Mouse (Mus musculus) layer of hippocampus, adult 11-12 months (tissue): ENCODE results near the gene Ppp2r5b.

Experiments used
- DNase-seq: peaks from one replicate; pipeline ENCODE4 v3.0.0; 2022; ENCODE audit warnings: low spot score

The Ppp2r5b gene

DNA sequence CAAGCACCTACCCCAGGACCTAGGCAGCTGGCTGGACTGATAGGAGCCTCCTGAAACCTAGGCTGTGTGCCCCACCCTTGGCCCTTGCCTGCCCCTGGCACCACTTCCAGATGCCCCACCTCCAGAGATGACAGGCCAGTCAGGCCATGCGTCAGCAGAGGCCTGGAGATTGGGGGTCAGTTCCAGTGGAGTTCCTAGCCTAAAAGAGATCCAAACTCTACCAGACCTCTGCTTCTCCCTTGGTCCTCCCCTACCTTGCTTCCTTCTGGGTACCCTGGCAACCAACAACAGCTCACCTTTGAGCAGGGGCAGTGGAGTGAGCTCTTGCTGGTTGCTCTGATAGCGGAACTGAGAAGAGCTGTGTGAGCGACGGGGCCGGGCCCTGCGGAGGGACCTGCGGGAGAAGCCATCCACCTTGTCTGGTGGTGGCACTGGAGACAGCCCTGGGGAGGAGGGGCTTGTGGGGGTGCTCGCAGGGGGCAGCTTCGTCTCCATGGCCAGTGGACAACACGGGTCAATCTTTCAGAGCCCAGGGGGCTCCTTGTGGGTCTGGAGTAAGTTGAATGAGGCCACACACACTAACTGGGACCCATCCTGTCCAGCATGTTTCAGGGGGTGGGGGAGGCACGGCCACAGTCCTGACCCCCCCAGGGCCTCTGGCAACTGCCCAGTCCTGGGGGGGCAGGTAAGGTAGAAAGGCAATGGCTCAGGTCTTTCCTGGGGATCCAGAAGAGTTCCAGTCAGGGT is 1.2 kb downstream of the Ppp2r5b start:
- DNase-seq: no peak

DNA sequence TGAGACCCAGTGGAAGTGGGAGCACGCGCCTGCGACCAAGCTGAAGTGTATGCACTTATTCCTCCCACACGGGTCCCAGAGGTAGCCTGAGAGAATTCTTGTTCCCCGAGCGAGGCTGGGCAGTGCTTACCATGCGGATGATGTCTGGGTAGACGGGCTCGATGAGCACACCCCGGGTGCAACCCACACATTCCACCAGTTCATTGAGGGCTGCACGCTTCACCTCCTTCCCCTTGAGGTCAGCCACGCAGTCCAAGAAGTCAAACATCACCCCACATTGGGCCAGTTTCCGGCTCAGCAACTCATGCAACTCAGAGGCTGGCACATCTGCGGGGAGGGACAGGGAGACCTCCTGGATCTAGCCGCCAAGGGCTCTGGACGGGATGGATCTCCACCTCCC is 2.0 kb downstream of the Ppp2r5b start:
- DNase-seq: no peak

DNA sequence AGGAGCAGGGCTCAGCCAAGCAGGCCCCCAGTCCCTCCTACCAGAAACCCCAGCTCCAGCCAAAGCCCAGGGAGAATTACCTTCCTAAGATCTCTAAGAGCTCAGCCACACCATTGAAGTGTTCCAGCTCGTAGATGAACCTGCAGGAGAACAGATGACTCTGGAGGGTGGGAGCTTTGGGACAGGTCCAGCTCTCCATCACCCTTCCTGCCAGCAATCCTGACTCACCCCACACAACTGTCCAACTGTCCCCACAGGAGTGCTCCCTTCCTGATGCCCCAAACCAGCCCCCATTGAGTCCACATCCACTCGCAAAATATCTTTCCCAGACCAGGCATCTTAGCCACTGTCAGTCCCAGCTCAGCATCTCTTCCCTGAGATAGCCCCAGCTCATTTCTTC is 4.6 kb downstream of the Ppp2r5b start:
- no peak for DNase-seq

DNA sequence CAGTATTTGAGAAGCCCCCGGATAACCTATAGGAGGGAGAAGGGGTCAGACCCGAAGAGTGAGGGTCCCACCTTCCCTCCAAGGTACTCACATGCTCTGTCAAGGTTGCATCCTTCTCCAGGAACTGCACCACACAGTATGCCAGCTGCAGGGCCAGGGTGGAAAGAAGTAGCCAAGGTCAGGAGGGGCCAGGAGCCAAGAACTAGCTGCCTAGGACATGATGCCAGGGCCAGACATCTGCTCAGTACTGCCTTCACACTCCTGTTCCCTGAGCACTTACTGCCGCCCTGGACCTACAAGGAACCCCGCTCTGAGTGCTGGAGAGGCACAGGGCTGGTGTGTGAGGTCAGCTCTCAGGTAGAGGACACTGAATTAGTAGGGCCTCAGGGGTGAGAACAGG is 5.3 kb downstream of the Ppp2r5b start:
- no peak for DNase-seq

DNA sequence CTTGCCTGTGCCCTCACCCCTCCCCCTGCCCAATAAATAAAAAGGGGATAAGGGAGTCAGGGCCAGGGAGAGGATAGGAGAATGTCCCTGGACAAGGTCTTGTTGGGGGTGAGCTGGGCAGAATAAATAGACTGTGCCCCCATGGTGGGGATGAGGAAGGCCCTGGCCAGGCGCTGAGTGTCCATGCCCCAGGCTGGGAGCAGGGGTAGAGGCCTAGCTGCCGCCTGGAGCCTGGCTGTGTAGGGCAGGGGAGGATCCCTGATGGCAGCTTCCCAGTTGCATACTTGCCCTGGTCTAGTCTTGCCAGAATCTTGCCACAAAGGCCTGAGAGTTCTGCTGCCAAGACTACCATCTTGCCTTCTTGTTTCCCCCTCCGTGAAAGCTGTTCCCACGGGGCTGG is 7.8 kb downstream of the Ppp2r5b start:
- DNase-seq: no peak

DNA sequence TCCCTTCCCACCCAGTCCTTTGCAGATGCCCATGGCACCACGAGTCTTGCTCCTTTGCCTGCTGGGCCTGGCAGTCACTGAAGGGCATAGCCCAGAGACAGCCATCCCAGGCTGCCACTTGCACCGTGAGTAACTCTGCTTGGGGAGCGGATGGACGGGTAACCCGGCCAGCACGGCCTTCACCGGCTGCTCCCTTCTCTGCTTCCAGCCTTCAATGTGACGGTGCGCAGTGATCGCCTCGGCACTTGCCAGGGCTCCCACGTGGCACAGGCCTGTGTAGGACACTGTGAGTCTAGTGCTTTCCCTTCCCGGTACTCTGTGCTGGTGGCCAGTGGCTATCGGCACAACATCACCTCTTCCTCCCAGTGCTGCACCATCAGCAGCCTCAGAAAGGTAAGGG is 8.9 kb downstream of the Ppp2r5b start:
- DNase-seq: no peak

DNA sequence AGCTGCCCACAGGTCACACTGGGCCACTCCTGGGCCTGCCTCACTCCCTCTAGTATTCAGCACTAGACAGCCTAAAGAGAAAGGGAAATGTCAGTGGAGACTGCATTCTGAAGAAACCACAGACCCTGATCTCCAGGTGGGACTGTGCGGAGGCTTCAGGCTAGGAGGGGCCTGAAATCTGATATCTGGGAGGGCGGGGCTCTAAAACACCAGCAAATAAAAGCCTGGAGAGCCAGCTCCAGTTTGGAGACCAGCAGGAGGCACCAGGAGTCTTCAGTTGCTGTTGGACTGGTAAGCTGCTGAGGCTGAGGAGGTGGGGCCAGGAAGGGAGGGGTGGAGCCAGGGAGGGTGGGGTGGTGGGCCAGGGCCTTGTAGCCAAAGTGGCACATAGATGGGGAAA is 9.5 kb downstream of the Ppp2r5b start, which contains the start of gene Gpha2:
Gpha2 (plus strand) TSS at position 246 of the 400 bp plus-strand sequence.
- no peak for DNase-seq

DNA sequence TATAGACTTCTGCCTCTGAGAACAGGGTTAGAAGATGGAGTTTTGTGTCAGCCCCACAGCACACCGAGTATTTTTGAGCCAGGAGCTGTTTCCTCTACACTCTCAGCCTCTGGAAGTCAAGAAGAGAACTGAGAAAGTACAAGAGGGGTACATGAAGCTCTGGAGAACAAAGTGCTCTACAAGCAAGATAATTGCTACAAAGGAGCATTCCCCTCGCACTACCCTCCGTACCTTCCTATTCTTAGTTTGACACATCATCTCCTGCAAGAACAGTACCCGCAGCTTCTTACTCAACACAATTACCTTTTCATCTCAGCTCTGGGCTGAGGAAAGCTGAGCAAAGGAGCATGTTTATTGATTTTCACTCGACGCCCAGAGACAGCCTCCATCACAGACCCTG is 17.1 kb downstream of the Ppp2r5b start:
- no peak for DNase-seq

DNA sequence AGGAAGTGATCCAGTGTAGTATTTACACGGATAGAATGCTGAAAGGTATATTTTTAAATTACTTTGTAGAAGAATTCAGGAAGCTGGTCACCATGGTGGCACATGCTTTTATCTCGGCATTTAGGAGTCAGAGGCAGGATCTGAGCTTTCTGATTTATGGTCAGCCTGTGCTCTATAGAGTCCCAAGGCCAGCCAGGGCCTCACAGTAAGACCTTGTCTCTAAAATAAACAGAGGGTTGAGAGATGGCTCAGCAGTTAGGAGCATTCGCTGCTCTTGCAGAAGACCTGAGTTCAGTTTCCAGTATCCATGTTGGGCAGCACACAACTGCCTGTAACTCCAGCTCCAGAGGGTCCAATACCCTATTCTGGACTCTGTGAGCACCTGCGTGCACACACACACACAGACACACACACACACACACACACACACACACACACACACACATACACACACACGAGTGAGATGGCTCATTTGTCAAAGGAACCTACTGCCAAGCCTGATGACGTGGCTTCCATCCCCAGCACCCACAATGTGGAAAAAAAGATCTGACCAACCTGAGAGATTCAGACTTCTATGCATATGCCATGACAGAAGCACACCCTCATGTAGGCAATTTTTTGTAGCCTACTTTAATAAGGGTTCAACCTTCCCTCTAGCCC is 19.5 kb downstream of the Ppp2r5b start:
- DNase-seq: no peak

DNA sequence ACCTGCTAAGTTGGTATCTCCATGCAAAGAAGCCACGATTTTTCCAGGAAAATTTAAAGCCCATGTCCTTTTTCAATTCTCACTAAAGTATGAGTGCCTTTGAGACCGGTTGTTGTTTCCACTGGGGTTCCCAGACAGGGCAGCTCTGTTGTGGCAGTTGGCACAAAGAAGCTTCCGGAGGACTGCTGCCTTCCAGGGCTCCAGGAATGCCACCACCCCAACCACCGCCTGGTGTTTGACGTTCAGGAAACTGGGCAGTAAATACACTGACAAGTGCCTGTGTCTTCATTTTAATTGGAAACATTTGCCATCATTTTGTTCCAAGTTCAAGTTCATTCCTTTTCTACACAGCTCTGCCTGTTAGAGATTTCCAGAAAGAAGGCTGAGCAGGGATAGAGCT is 29.0 kb downstream of the Ppp2r5b start:
- no peak for DNase-seq

DNA sequence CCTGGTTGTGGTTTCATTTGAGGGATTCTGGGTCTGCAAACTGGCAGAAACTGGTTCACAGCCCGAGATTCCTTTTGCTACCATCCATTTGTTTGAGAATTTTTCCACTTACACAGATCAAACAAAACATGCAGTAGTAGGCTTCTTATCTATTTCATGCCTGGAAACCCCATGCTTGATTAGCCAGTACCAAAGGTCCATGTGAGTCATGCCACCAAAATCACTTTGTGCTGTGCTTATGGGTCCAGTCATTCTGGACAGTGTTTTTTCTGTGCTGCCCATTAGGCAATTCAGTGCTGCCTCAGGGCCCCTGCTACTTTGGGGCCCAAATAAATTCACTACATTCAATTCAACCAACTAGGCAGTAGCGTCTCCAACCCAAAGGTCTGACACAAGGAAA is 31.4 kb downstream of the Ppp2r5b start:
- no peak for DNase-seq

DNA sequence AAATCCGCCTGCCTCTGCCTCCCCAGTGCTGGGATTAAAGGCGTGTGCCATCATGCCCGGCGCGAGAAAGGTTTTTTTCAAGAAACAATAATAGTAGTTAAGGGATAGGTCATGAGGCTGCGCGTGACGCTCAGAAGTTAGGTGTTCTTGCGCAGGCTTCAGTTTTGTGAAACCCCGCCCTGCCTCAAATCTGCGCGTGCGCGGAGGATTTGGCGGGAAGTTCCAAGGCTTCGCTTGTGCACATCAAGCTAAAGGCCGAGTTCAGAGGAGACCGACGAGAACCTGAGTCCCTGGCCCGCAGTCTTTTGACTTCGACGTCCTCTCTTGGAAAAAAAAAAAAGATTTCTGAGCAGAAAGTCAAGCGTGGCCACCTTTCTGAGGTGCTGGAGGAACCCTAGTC is 51.5 kb downstream of the Ppp2r5b start, which contains the start of gene Majin:
Majin (plus strand) TSS at position 258 of the 400 bp plus-strand sequence.
- no peak for DNase-seq

DNA sequence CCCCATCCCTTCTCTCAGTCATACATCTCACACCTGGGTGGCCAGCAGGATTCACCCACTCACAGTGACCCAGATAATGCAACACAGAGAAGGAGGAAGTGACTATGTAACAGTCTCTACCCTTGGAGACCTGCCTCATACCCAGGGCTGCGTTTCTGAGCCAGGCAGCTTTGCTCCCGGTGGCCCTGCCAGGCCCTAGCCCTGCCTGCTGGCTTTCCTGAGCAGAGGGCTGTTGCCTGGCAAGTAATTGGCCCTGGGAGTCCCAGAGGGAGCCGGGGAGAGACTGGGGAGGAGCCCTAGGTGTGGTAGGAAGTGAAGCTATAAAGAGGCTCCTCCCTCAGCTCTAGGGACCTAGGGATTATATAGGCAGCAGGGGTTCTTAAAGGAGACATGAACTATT is 53.1 kb downstream of the Ppp2r5b start:
- no peak for DNase-seq

DNA sequence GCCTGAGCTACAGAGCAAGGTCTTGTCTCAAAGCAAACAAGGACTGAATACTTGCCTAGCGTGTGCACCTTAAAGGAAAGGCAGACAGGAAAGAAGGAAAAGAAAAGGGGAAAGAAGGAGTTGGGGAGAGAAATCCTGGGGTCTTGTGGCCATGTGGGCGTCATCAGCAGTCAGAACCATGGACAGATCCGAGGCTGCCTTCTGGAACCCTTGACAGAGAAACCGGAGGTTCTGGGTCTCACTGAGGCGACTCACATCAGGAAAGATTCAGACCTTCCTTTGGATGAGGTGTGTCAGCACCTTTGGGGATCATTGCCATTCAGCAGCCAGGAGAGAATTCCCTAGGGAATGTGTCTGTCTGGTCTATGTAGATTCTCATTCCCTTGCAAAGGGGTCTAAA is 54.0 kb downstream of the Ppp2r5b start:
- DNase-seq: no peak

DNA sequence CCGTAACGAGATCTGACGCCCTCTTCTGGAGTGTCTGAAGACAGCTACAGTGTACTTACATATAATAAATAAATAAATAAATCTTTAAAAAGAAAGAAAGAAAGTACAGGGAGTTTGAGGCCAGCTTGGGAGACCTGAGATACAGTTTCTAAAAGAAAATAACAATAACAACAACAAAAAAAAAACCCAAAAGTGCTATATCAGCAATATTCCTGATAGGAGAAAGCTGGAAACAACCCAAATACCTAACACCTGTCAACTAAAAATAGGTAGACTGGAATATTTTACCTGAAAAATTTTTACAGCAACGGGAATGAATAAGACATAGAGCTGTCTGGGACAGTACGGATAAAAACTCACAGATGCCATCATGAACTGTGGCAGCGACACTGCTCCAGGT is 56.9 kb downstream of the Ppp2r5b start:
- no peak for DNase-seq
